Mouse (Mus musculus): Measurements from ENCODE around the gene Apba3.

The Apba3 gene

GRCm38 (mm10) chr10:81252424-81253419, 14.0 kb upstream of the Apba3 start, which contains the start of gene Matk:
Matk (plus strand) TSS chr10:81252935.
- peak; percentile 59 to 63 for DNase-seq

- DNase-seq, result no peak
These were observed 11.9 kb upstream of the Apba3 start for GRCm38 (mm10) chr10:81254886-81255285.

- peak; percentile 49 to 52 for DNase-seq
These were observed 9.4 kb upstream of the Apba3 start for GRCm38 (mm10) chr10:81257158-81258039.

GRCm38 (mm10) chr10:81259225-81259884, 7.4 kb upstream of the Apba3 start:
- DNase-seq, result no peak

GRCm38 (mm10) chr10:81261025-81261424, 5.7 kb upstream of the Apba3 start:
- DNase-seq, result no peak

- DNase-seq, result no peak
These were observed 1.2 kb upstream of the Apba3 start for GRCm38 (mm10) chr10:81265540-81265939.

GRCm38 (mm10) chr10:81268056-81268455, 1.3 kb downstream of the Apba3 start:
- peak; percentile 80 to 87 for DNase-seq

GRCm38 (mm10) chr10:81268643-81269412, 2.1 kb downstream of the Apba3 start:
- DNase-seq, result no peak

- no peak for DNase-seq
These were observed 5.6 kb downstream of the Apba3 start for GRCm38 (mm10) chr10:81272356-81272755.

- DNase-seq, result no peak
These were observed 7.1 kb downstream of the Apba3 start for GRCm38 (mm10) chr10:81273842-81274241.

- peak in 1 of 2 experiments; percentile 32 for DNase-seq
These were observed 10.9 kb downstream of the Apba3 start for GRCm38 (mm10) chr10:81277676-81278075.

GRCm38 (mm10) chr10:81279496-81279895, 12.7 kb downstream of the Apba3 start:
- no peak for DNase-seq

- DNase-seq, result no peak
These were observed 17.4 kb downstream of the Apba3 start for GRCm38 (mm10) chr10:81284189-81284588.

GRCm38 (mm10) chr10:81284719-81285118, 18.0 kb downstream of the Apba3 start:
- no peak for DNase-seq

- peak; percentile 88 to 91 for DNase-seq
These were observed 19.1 kb downstream of the Apba3 start for GRCm38 (mm10) chr10:81285694-81286450.

- DNase-seq, result no peak
These were observed 19.8 kb downstream of the Apba3 start for GRCm38 (mm10) chr10:81286586-81286985.

GRCm38 (mm10) chr10:81287513-81288157, 20.9 kb downstream of the Apba3 start:
- DNase-seq, result peak; percentile 55 to 62

GRCm38 (mm10) chr10:81288601-81289000, 21.8 kb downstream of the Apba3 start:
- peak; percentile 62 to 64 for DNase-seq

GRCm38 (mm10) chr10:81289278-81289677, 22.5 kb downstream of the Apba3 start:
- DNase-seq, result peak; percentile 67 to 72

GRCm38 (mm10) chr10:81289811-81290210, 23.1 kb downstream of the Apba3 start:
- no peak for DNase-seq
